Mouse (Mus musculus) Patski (cell line): ENCODE measurements around the gene Gm20388. TPM values are rescaled to one million over a fixed set of nuclear protein-coding genes. Genes with fewer than 3 reads are reported as not detected.

Experiments used
- ATAC-seq: fragments of 100-300 bp; one replicate; pipeline ENCODE4 v1.8.0; 2021
- CTCF ChIA-PET: fragments of 350-600 bp; sonication (Branson Sonifier 250); formaldehyde crosslinking; loops from one replicate; lab custom pipeline; 2022; ENCODE audit warnings: inconsistent platforms; lab: Charles Lee
- POLR2A ChIA-PET: fragments of 350-600 bp; sonication (Branson Sonifier 250); formaldehyde crosslinking; loops from one replicate; lab custom pipeline; 2022; ENCODE audit warnings: antibody characterized with exemption, inconsistent platforms; lab: Charles Lee
- DNase-seq: peaks from one replicate; pipeline ENCODE4 v3.0.0-alpha.2; 2011; ENCODE audit warnings: low read depth, low spot score
- H3K27me3 ChIP-seq: fragments of 371-371 bp; one replicate; pipeline ENCODE4 v1.5.1; 2021
- CTCF ChIP-seq: fragments of 100-300 bp; IDR thresholded peaks from one replicate; pipeline ENCODE4 v1.5.1; 2021
- in situ Hi-C: fragments of 300-500 bp; cut with MboI; formaldehyde crosslinking; loops from 3 replicates; pipeline ENCODE4 v1.11.1; 2018; ENCODE audit warnings: low pct_unique_long_range_greater_than_20kb, mixed read lengths
- polyA plus RNA-seq: library from polyadenylated mRNA; unstranded; gene quantifications from one replicate; pipeline ENCODE4 v1.2.3, GENCODE M21; 2021

The Gm20388 gene
- polyA plus RNA-seq, 1 experiment from 2014 or later, result 86.7 TPM

GRCm38 (mm10) chr8:122251739-122252138 is 2341.1 kb downstream of the Gm20388 start:
- no peak for TF ChIP-seq CTCF
- DNase-seq, result no peak
- H3K27me3 ChIP-seq, result no peaks in the 10 kb centered on the region
- in situ Hi-C loops, result no loop called here
- no peak for ATAC-seq
- POLR2A ChIA-PET, result interaction anchor here (1.2 kb wide), 1 partner anchor 8 kb away, joined by 3 read pairs; no protein-coding TSS in a partner anchor
- CTCF ChIA-PET, result no interaction called here

- POLR2A ChIA-PET, result interaction anchor here (1.2 kb wide), 1 partner anchor 8 kb away, joined by 3 read pairs; no protein-coding TSS in a partner anchor
- TF ChIP-seq CTCF, result no peak
- CTCF ChIA-PET, result no interaction called here
- in situ Hi-C loops, result no loop called here
- ATAC-seq (no peak), DNase-seq (no peak)
- no peaks in the 10 kb centered on the region for H3K27me3 ChIP-seq
Measured at GRCm38 (mm10) chr8:122252366-122252765, 2341.7 kb downstream of the Gm20388 start.

- ChIA-PET POLR2A (interaction anchor here (1.0 kb wide), 1 partner anchor 30 kb away, joined by 3 read pairs; no protein-coding TSS in a partner anchor), CTCF (interaction anchor here (0.8 to 2.5 kb wide), 7 partner anchors 11 to 282 kb away, joined by 3 to 13 read pairs (median 4); no protein-coding TSS in a partner anchor)
- no peaks in the 10 kb centered on the region for H3K27me3 ChIP-seq
- DNase-seq, result no peak
- no peak for ATAC-seq
- in situ Hi-C loops, result no loop called here
- no peak for TF ChIP-seq CTCF
Measured at GRCm38 (mm10) chr8:122259351-122259750, 2348.7 kb downstream of the Gm20388 start.

- ChIA-PET POLR2A (no interaction called here), CTCF (interaction anchor here (1.9 to 2.5 kb wide), 2 partner anchors 98 to 283 kb away, joined by 6 to 13 read pairs; no protein-coding TSS in a partner anchor)
- no peak for ATAC-seq
- H3K27me3 ChIP-seq, result no peaks in the 10 kb centered on the region
- DNase-seq, result no peak
- TF ChIP-seq CTCF, result no peak
- in situ Hi-C loops, result loop anchor here (10.0 kb wide), 1 partner anchor 286 kb away; no protein-coding TSS in a partner anchor
Measured at GRCm38 (mm10) chr8:122260755-122261154, 2350.1 kb downstream of the Gm20388 start.

- no peak for ATAC-seq
- CTCF ChIA-PET, result interaction anchor here (1.2 kb wide), 1 partner anchor 10 kb away, joined by 3 read pairs; no protein-coding TSS in a partner anchor
- in situ Hi-C loops, result loop anchor here (10.0 kb wide), 1 partner anchor 288 kb away; no protein-coding TSS in a partner anchor
- POLR2A ChIA-PET, result no interaction called here
- no peak for DNase-seq
- no peak for TF ChIP-seq CTCF
- H3K27me3 ChIP-seq, result no peaks in the 10 kb centered on the region
Measured at GRCm38 (mm10) chr8:122262835-122263234, 2352.2 kb downstream of the Gm20388 start.

GRCm38 (mm10) chr8:122264243-122264642 is 2353.6 kb downstream of the Gm20388 start:
- DNase-seq (no peak), ATAC-seq (no peak)
- ChIA-PET CTCF (interaction anchor here (1.0 to 1.3 kb wide), 2 partner anchors 29 to 286 kb away, joined by 3 to 5 read pairs; no protein-coding TSS in a partner anchor), POLR2A (no interaction called here)
- in situ Hi-C loops, result loop anchor here (10.0 kb wide), 1 partner anchor 289 kb away; no protein-coding TSS in a partner anchor
- no peak for TF ChIP-seq CTCF
- no peaks in the 10 kb centered on the region for H3K27me3 ChIP-seq

- in situ Hi-C loops, result loop anchor here (10.0 kb wide), 1 partner anchor 291 kb away; no protein-coding TSS in a partner anchor
- ChIA-PET CTCF (no interaction called here), POLR2A (no interaction called here)
- no peaks in the 10 kb centered on the region for H3K27me3 ChIP-seq
- ATAC-seq (no peak), DNase-seq (no peak)
- TF ChIP-seq CTCF, result no peak
Measured at GRCm38 (mm10) chr8:122265522-122265921, 2354.9 kb downstream of the Gm20388 start.

- ChIA-PET CTCF (interaction anchor here (4.6 kb wide), 1 partner anchor 65 kb away, joined by 23 read pairs; no protein-coding TSS in a partner anchor), POLR2A (interaction anchor here (0.7 kb wide), 1 partner anchor 336 kb away, joined by 3 read pairs; no protein-coding TSS in a partner anchor)
- ATAC-seq, result no peak
- in situ Hi-C loops, result loop anchor here (10.0 kb wide), 1 partner anchor 292 kb away; no protein-coding TSS in a partner anchor
- TF ChIP-seq CTCF, result no peak
- no peaks in the 10 kb centered on the region for H3K27me3 ChIP-seq
- no peak for DNase-seq
Measured at GRCm38 (mm10) chr8:122266867-122267266, 2356.2 kb downstream of the Gm20388 start.

GRCm38 (mm10) chr8:122268861-122269260 is 2358.2 kb downstream of the Gm20388 start:
- H3K27me3 ChIP-seq, result no peaks in the 10 kb centered on the region
- in situ Hi-C loops, result loop anchor here (10.0 kb wide), 1 partner anchor 294 kb away; no protein-coding TSS in a partner anchor
- DNase-seq (no peak), ATAC-seq (no peak)
- ChIA-PET POLR2A (interaction anchor here (0.8 kb wide), 1 partner anchor 301 kb away, joined by 3 read pairs; no protein-coding TSS in a partner anchor), CTCF (interaction anchor here (1.1 to 4.6 kb wide), 3 partner anchors 63 to 311 kb away, joined by 3 to 23 read pairs (median 16); no protein-coding TSS in a partner anchor)
- TF ChIP-seq CTCF, result no peak

GRCm38 (mm10) chr8:122269404-122269803 is 2358.8 kb downstream of the Gm20388 start:
- no peaks in the 10 kb centered on the region for H3K27me3 ChIP-seq
- no peak for TF ChIP-seq CTCF
- DNase-seq (no peak), ATAC-seq (no peak)
- in situ Hi-C loops, result loop anchor here (10.0 kb wide), 1 partner anchor 295 kb away; no protein-coding TSS in a partner anchor
- CTCF ChIA-PET, result interaction anchor here (0.6 to 4.6 kb wide), 8 partner anchors 10 to 311 kb away, joined by 3 to 23 read pairs (median 4); no protein-coding TSS in a partner anchor
- POLR2A ChIA-PET, result interaction anchor here (0.8 kb wide), 1 partner anchor 301 kb away, joined by 3 read pairs; no protein-coding TSS in a partner anchor

- no peak for TF ChIP-seq CTCF
- DNase-seq (no peak), ATAC-seq (no peak)
- ChIA-PET CTCF (interaction anchor here (1.0 to 4.6 kb wide), 5 partner anchors 11 to 292 kb away, joined by 3 to 23 read pairs (median 4); no protein-coding TSS in a partner anchor), POLR2A (no interaction called here)
- no peaks in the 10 kb centered on the region for H3K27me3 ChIP-seq
- in situ Hi-C loops, result no loop called here
Measured at GRCm38 (mm10) chr8:122270555-122270954, 2359.9 kb downstream of the Gm20388 start.
